Mouse (Mus musculus) thymus, postnatal 10 days (tissue): ENCODE data around the gene Robo1.

ENCODE experiments used
- DNase-seq, 2 experiments: peaks; one replicate each; pipeline ENCODE4 v3.0.0; 2021; ENCODE audit warnings: low spot score in 2 of 2

Gene Robo1

DNA sequence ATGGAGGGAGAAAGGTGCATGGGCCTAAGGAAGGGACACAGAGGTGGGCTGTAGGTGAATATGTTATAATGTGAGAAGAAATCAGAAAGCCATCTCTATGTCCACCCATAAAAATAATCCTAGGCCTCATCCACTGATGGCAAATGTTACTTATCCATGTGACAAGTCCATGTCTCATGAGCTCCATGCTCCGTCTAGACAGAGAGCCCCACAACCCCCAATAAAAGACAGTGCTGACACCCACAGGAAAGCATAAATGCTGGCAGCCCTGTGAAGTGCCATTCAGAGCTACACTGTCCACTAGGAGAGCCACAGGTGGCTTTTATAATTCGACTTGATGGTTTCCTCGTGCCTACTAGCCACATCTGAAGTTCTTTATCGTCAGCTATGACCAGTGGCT, 694.6 kb downstream of the Robo1 start:
- DNase-seq: no peak

DNA sequence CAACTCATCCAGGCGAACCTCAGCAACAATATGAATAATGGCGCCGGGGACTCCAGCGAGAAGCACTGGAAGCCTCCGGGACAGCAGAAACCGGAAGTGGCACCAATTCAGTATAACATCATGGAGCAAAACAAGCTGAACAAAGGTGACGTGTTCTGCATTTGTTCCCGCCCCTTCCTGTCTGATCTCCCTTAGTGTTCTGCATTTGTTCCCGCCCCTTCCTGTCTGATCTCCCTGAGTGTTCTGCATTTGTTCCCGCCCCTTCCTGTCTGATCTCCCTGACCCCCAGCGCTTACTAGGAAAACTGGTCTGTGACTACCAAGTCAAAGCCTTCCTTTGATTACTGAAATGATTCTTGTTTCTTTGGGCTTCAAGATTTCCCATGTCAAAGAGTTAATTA, 696.5 kb downstream of the Robo1 start:
- DNase-seq: no peak

DNA sequence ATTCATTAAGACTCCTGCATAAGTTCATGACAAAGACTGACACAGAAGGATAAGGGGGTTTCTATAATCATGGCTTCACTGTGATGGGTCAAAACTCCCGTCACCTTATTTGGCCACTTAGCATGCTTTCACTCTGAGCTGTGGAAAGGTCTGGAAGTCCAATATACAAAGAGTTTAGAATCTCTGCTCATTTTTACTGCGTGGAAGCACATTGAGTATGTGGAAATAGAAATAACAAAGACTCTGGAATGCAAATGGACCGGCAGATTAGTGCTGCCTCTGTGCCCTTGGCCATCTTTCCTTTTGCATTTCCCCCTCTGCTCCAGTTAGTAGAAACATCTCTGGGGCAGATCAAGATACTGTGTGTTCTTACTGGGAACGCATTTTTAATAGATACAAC, 697.7 kb downstream of the Robo1 start:
- DNase-seq: no peak

DNA sequence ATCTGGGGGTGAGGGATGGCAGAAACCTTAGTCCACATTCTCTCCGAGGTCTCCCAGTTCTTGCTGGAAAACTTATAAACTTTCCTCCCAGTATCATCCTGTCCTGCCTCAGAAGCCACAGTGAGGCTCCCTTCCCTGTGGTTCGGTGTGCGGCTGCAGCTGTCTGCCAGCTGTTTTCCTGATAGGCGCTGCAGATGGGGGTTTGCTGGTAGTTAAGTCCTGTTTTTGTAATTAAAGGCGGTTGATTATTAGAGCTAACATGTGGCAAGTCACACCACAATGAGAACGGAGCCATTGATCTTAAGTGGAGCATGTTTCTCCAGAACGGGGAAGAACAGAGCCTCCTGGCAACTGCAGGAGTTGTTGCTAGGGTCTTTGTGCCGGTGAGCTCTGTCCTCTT, 699.3 kb downstream of the Robo1 start:
- DNase-seq: no peak

DNA sequence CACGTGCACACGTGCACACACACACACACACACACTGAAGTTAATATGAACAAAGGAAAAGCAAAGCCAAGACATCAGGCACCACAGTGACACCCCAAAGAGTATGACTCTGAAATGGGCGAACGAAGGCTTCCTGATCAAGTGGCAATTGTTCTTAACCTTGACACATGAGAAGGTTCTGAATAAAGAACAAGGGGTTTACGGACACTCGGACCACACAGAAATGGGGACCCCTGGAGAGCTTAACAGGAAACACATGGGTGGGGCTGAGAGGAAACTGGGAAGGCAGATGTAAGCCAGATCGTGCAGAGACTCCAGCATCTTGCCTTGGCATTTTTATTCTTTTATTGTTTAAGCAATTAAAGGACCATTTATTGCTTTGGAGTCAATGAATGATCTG, 703.2 kb downstream of the Robo1 start:
- DNase-seq: no peak

DNA sequence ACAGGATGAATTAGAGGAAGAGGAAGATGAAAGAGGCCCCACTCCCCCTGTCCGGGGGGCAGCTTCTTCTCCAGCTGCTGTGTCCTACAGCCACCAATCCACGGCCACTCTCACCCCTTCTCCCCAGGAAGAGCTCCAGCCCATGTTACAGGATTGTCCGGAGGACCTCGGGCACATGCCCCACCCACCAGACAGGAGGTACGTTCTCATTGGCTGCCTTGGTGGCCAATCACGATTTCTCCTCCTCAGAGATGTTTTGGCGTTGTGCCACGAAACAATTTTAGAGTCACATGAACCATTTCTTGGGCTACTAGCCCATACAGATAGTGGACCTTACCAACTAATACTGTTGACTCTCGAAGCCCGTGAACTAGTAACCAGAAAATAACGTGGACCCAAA, 704.8 kb downstream of the Robo1 start:
- DNase-seq: no peak

DNA sequence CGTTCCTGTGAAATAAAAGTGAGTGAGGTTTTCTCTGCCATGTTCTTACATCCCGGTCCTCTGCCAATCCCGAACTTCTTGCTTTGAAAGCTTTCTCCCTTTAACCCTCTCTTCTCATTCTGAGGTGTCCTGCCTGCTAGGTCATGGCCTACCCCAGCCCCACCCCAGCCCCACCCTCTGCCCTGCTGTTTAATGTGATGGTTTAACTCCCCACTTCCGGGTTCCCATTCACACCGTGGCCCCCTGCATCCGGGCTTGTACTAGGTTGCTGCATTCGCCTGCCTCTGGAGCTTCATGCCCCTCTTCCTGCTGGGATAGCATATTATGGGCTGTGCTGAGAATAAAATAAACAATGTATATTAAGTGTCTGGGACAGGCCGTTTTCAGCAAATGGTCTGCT, 706.4 kb downstream of the Robo1 start:
- DNase-seq: no peak

DNA sequence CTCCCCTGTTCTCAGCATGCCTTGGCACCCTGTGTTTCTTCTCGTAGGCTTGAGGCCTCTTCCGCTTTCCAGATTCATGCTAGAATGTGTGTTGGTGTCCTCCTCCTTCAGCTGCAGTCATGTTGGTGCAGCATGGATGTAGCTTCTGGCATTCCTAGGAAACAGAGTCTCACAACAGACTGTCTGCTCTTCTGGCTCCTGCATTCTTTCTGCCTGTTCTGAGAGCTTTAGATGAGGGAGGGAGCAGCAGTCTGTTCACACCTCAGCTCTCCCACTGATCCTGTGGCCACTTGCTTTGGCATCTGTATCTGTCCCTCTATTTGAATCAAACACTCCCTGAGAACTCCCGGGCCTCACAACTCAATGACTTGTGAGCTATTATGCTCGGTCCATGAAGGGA, 707.9 kb downstream of the Robo1 start:
- DNase-seq: no peak

DNA sequence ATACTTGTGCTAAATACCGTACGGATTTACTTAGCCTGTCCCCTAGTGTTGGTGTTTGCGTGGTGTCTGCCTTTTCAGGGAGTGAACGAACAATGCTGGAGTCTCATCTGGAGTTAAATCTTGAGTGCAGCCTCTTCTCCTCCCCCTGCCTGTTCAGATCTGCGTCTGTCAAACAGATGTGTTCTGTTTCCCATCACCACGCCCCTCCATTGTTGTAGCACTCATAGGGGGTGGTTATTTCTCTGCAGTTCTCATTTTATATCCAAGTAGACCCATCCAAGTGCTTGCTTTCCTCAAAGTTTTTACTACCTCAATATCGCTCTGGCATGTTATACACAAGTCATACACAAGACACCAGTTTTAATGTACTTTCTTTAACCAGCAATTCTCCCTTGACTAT, 708.7 kb downstream of the Robo1 start:
- DNase-seq: no peak

DNA sequence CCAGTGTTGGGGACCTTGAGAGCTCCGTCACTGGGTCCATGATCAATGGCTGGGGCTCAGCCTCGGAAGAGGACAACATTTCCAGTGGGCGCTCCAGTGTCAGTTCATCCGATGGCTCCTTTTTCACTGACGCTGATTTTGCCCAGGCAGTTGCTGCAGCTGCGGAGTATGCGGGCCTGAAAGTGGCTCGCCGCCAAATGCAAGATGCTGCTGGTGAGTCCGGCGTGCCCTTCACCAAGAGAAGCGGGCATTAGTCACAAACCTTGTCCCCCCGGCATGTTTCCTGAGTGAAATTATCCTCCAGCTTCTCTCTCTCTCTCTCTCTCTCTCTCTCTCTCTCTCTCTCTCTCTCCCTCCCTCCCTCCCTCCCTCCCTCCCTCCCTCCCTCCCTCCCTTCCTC, 716.2 kb downstream of the Robo1 start:
- no peak for DNase-seq

DNA sequence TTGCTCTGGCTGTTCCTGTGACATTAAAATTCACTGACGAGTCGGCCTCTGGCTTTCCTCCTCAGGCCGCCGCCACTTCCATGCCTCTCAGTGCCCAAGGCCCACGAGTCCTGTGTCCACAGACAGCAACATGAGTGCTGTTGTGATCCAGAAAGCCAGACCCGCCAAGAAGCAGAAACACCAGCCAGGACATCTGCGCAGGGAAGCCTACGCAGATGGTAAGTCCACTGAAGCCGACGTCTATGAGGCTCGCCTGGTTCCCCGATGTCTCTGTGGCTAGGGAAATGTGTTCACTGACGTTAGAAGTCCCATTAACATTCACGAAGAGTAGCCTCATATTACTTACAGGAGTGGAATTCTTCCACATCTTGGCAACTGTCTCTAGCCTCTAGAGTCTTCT, 719.6 kb downstream of the Robo1 start:
- no peak for DNase-seq

DNA sequence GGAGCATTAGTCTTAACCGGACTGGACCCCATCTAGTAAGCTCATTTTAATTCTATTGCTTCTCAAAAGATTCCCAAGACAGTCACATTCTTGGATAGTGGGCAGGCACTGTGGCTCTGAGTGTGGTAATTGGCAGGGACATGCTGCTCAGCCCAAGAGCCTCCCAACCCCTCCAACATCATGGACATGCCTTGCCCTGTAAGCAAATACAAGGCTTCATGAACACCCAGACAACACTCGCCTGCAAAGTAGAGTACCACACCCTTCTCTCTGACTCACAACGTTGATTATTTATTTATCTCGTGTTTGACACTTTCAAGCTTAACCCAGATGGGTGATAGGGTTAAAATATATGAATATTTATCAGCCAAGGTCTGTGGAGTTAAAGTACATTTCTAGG, 722.9 kb downstream of the Robo1 start:
- no peak for DNase-seq

DNA sequence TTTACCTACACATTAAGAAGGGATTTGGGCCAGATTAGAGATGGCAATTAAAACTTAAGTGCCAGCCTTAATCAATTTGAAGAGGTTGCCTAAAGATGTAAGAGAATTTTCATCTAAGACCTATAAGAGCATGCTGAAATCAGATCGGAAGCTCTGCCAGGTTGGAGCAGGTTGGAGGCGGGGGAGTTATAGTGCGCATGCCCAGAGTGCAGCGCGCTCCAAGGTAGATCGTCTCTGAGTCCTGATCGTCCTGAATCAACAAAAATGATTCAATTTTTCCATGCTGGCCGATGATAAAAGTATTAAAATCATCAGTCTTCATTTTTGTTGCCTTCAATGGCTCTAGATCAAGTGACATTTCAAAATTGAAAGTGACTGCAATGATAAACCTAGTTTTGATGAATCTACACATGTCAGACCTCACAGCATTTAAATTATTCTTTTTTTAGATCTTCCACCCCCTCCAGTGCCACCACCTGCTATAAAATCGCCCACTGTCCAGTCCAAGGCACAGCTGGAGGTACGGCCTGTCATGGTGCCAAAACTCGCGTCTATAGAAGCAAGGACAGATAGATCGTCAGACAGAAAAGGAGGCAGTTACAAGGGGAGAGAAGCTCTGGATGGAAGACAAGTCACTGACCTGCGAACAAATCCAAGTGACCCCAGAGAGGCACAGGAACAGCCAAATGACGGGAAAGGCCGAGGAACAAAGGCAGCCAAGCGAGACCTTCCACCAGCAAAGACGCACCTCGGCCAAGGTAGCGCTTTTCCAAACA, 727.3 kb downstream of the Robo1 start:
- DNase-seq: no peak

DNA sequence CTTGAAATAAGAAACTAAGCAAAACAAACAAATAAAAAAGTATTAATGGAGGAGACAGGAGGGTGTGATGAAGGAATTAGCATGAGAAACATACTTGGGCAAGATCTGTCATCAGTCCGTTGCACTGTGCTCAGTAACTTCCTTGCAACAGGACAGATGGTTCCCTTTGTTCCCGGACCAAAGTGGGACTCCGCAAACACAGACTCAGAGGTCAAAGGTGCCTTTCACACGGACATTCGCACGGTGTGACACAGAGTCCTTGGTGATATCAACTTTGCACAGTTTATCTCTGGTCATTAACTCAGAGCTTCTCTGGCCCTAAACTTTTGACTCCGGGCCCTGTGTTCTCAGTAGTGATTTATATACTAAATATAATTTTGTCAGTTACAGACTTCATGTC, 730.4 kb downstream of the Robo1 start:
- no peak for DNase-seq

DNA sequence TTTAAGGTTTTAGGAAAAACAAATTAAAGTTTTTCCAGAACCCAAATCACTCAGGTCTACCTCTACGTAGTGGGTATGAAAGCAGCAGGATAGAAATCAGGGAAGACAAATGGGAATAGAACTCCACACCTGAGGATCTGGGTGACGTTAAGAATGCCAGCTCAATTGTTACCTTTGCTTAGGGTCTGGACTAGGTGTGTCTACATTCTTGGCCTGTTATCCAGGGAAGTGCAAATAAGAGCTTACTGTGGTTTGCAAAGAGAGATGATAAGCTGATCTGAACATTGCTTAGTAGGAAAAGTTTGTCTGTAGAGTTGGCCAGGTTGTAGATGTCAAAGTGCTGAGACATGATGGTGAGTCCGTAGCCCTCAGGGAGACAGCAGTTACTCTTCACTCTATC, 754.4 kb downstream of the Robo1 start:
- no peak for DNase-seq

DNA sequence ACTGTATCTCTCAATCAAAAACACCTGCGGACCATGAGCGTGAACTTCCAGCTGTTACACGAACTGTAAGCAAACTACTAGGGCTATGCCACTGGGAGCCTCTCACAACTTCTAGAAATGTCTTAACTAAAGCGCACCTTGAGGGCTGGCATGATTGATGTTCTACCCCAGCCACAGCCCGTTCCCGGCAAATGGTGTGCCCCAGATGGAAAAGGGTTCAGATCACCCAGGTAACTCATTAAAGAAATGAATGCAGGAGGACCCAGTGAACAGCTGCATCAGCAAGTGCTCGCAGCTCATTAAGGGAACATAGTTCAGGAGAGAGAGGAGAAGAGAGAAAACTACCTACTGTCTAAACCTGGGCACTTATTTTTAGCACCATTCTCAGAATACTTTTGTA, 759.7 kb downstream of the Robo1 start:
- DNase-seq: no peak

DNA sequence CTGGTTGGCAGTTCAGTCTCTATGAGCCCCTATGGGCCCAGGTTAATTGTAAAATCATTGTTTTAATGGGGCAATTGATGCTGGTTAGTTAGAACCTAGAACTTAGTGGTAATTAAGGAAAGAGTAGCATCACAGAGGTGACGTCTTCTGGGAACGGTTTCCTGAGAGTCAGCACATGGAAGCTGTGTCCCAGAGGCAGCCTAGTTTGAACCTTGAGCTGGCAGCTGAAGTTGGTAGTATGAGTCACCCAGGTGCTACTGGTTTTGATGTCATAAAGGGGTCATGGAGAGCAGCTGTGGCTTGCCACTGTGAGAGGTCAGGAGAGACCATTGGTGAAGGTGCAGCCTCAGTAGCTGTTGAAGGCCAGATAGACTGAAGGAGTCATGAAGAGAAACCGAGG, 763.9 kb downstream of the Robo1 start:
- no peak for DNase-seq

DNA sequence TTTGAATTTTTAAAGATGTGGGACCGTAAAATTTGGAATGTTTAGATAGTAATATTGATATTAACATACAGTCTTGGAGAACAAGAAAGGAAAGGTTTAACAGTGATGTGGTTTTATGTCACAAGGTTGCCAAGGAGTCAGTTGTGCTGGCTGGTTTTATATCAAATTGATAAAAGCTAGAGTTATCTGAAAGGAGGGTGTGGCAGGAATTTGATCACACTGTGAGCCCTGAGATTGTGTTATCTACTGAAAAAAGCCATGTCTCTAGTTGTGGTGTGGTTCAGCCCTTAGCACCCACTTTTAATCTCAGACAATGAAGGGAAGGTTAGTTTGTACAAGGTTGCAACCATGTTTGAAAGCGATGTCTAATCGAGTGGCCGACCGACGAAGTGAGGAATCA, 764.8 kb downstream of the Robo1 start:
- no peak for DNase-seq

DNA sequence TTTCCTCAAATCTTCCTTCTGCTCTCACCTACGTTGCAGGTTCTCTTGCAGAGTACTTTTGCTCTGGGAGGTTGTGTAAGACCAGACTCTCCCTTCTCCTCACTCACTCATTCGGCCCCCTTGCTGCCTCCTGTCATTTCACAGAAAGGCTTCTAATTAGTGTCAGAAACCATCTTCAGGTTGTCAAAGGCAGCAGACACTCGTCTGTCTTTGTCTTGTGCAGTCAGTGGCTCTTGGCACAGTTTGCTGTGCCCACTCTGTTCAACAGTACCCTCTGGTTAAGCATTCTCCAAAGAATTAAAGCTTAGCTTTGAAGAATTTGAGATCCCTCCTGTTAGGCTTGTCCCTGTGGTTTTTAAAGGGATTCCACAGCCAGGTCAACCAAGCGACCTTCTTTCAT, 774.3 kb downstream of the Robo1 start:
- no peak for DNase-seq

DNA sequence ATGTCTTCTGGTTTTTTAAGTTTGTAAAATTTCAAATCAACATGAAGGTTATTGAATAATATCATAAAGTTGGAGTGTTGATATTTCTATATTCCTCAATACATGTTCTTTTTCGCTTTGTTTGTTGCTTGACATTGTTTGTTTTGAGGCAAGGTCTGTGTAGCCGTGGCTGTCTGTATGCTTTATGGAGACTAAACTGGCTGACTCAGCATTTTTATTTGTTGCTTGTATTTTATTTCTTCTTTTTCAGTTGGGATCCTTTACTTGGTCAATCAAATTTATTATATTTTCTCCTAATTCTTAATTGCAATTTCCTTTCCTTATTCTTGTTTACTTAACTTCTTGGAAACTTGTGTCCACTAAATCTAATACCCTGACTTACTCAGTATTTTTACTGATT, 775.0 kb downstream of the Robo1 start:
- no peak for DNase-seq
